Comparison of ENCODE assay signal across 18 mouse cellular contexts in the genomic region with DNA sequence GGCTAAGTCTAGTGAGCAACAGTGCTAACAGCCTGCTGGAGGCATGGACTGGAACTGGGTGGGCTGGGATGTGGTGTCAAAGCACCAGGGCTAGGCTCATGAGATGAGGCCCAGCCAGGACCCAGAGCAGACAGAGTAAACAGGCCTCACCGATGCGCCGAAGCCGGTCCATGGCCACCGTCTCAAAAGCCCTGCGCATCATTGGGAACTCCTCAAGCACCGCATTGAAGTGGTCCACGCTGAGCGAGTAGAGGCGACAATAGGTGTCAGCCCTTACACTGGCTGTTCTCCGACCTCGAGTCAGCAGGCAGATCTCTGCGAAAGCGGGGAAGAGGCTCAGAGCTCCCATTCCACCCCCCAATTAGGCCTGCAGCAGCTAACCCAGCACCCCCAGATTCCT. TPM values are rescaled to one million over a fixed set of nuclear protein-coding genes. Genes with fewer than 3 reads are reported as not detected.
DNase-seq lines count a peak whose midpoint lies in the region; ATAC-seq and TF ChIP-seq lines count a peak whose summit lies in the region.
"Had no signal": no experiment of that assay in that cellular context is flagged by ENCODE, and none has a peak within 500 bp of the region (broad histone marks: within the 10 kb centered on the region; RNA-seq: fewer than 3 reads in every experiment).

No protein-coding gene starts in this region.

- no peaks in the 10 kb centered on the region; the same call in none of the 2 replicates for H3K27me3 ChIP-seq in intestine, embryonic 15.5 days (replicated peaks)
- H3K27me3 ChIP-seq in intestine, postnatal 0 days (replicated peaks; ENCODE audit: control insufficient read depth, insufficient read depth, low read length), result no peaks in the 10 kb centered on the region
- H3K27me3 ChIP-seq in embryonic facial prominence, embryonic 10.5 days (replicated peaks; ENCODE audit: low read depth, poor library complexity, severe bottlenecking), result peaks cover 78% of the 10 kb centered on the region
- no peaks in the 10 kb centered on the region for H3K27me3 ChIP-seq in intestine, embryonic 16.5 days (replicated peaks; ENCODE audit: control insufficient read depth, insufficient read depth, low read length)
- no peaks in the 10 kb centered on the region; the same call in 1 of the 2 replicates for H3K27me3 ChIP-seq in liver, embryonic 14.5 days (ENCODE audit: control insufficient read depth, insufficient read depth, low read length)

- H3K4me3 ChIP-seq in intestine, embryonic 15.5 days (replicated peaks), result no peak overlapping the region
- no peak overlapping the region for H3K4me3 ChIP-seq in intestine, postnatal 0 days (ENCODE audit: low read depth, low read length)
- peak overlapping the region; percentile 50 for H3K4me3 ChIP-seq in embryonic facial prominence, embryonic 10.5 days
- H3K4me3 ChIP-seq in intestine, embryonic 16.5 days (ENCODE audit: low read length), result no peak overlapping the region
- no peak overlapping the region for H3K4me3 ChIP-seq in liver, embryonic 14.5 days (ENCODE audit: insufficient read depth in 1 of 2, low read depth in 2 of 2, low read length in 2 of 2)

- peak overlapping the region; percentile 79; the same call in 1 of the 2 replicates for H3K4me2 ChIP-seq in intestine, embryonic 15.5 days (replicated peaks)
- no peak overlapping the region for H3K4me2 ChIP-seq in intestine, postnatal 0 days (replicated peaks; ENCODE audit: low read depth)
- peak overlapping the region; percentile 50; the same call in 1 of the 2 replicates for H3K4me2 ChIP-seq in intestine, embryonic 16.5 days (ENCODE audit: low read depth, low read length)
- peak overlapping the region; percentile 73; the same call in 1 of the 2 replicates for H3K4me2 ChIP-seq in liver, embryonic 14.5 days (ENCODE audit: low read depth)

- TF ChIP-seq EP300 in liver, embryonic 14.5 days (IDR thresholded peaks at IDR 0.05; ENCODE audit: low read depth), result no peak

- TF ChIP-seq CTCF in intestine, postnatal 0 days (IDR thresholded peaks at IDR 0.05; ENCODE audit: low read depth), result no peak
- no peak for TF ChIP-seq CTCF in liver, embryonic 14.5 days (IDR thresholded peaks at IDR 0.05; ENCODE audit: low read depth)

- H3K4me1 ChIP-seq in intestine, embryonic 15.5 days (replicated peaks), result peaks cover 7% of the 10 kb centered on the region; the same call in 1 of the 2 replicates
- no peaks in the 10 kb centered on the region for H3K4me1 ChIP-seq in intestine, postnatal 0 days (replicated peaks; ENCODE audit: control insufficient read depth, insufficient read depth, low read length)
- peaks cover 34% of the 10 kb centered on the region for H3K4me1 ChIP-seq in embryonic facial prominence, embryonic 10.5 days
- 0 out of 2 replicates have a peak, but pooled peaks cover 3% of the 10 kb centered on the region for H3K4me1 ChIP-seq in intestine, embryonic 16.5 days (ENCODE audit: control insufficient read depth, insufficient read depth, low read length)
- H3K4me1 ChIP-seq in liver, embryonic 14.5 days (replicated peaks; ENCODE audit: control insufficient read depth in 2 of 2, insufficient read depth in 2 of 2, low read length in 1 of 2), result peaks cover 21 to 25% of the 10 kb centered on the region in 2 experiments

- no peak for ATAC-seq in intestine, embryonic 15.5 days
- ATAC-seq in intestine, postnatal 0 days, result no peak
- ATAC-seq in intestine, embryonic 16.5 days, result no peak
- no peak for ATAC-seq in liver, embryonic 14.5 days (ENCODE audit: insufficient read depth)
- ATAC-seq: forebrain, embryonic 16.5 days; hindbrain, postnatal 0 days had no signal

- no peaks in the 10 kb centered on the region for H3K36me3 ChIP-seq in intestine, embryonic 15.5 days
- peaks cover 22% of the 10 kb centered on the region for H3K36me3 ChIP-seq in intestine, postnatal 0 days (ENCODE audit: control insufficient read depth, insufficient read depth)
- no peaks in the 10 kb centered on the region for H3K36me3 ChIP-seq in embryonic facial prominence, embryonic 10.5 days (replicated peaks)
- H3K36me3 ChIP-seq in intestine, embryonic 16.5 days (ENCODE audit: control insufficient read depth, insufficient read depth, low read length), result no peaks in the 10 kb centered on the region
- H3K36me3 ChIP-seq in liver, embryonic 14.5 days (replicated peaks; ENCODE audit: control insufficient read depth, insufficient read depth, low read depth), result peaks cover 32% of the 10 kb centered on the region

- DNase-seq in embryonic facial prominence, embryonic 10.5 days (ENCODE audit: low spot score), result no peak
- DNase-seq in liver, embryonic 14.5 days (ENCODE audit: low read depth in 3 of 3, low spot score in 3 of 3), result no peak
- no peak for DNase-seq in right cerebral cortex, postnatal 36 days (ENCODE audit: low spot score in 2 of 2)
- no peak for DNase-seq in spleen, postnatal 10 days (ENCODE audit: low spot score in 2 of 2)
- DNase-seq: adrenal gland, adult 2 months; cerebellum, adult 2 months; cerebellum, postnatal 36 days; heart, postnatal 36 days; lung, adult 18-20 months; right cerebral cortex, postnatal 25 days; thymus, adult 2 months had no signal

- no peak overlapping the region for H3K9ac ChIP-seq in intestine, embryonic 15.5 days
- no peak overlapping the region for H3K9ac ChIP-seq in intestine, postnatal 0 days (ENCODE audit: low read depth, low read length)
- H3K9ac ChIP-seq in intestine, embryonic 16.5 days (ENCODE audit: low read depth, low read length), result no peak overlapping the region
- H3K9ac ChIP-seq in liver, embryonic 14.5 days (replicated peaks), result no peak overlapping the region

- no peak overlapping the region for H3K27ac ChIP-seq in intestine, embryonic 15.5 days
- no peak overlapping the region for H3K27ac ChIP-seq in intestine, postnatal 0 days (ENCODE audit: low read depth, low read length)
- no peak overlapping the region for H3K27ac ChIP-seq in embryonic facial prominence, embryonic 10.5 days (replicated peaks)
- H3K27ac ChIP-seq in intestine, embryonic 16.5 days (ENCODE audit: low read length), result no peak overlapping the region
- no peak overlapping the region for H3K27ac ChIP-seq in liver, embryonic 14.5 days
- H3K27ac ChIP-seq: hindbrain, postnatal 0 days had no signal

- 61% methylated on average over 14 of the region's 14 CpGs for WGBS in intestine, embryonic 15.5 days
- 70% methylated on average over 14 of the region's 14 CpGs for WGBS in intestine, postnatal 0 days
- WGBS in embryonic facial prominence, embryonic 10.5 days, result 68% methylated on average over 14 of the region's 14 CpGs
- 66% methylated on average over 14 of the region's 14 CpGs for WGBS in intestine, embryonic 16.5 days
- 70% methylated on average over 14 of the region's 14 CpGs for WGBS in liver, embryonic 14.5 days (ENCODE audit: insufficient replicate concordance)

- H3K9me3 ChIP-seq in intestine, embryonic 15.5 days, result no peaks in the 10 kb centered on the region
- no peaks in the 10 kb centered on the region for H3K9me3 ChIP-seq in intestine, postnatal 0 days (ENCODE audit: control insufficient read depth)
- no peaks in the 10 kb centered on the region for H3K9me3 ChIP-seq in embryonic facial prominence, embryonic 10.5 days
- H3K9me3 ChIP-seq in intestine, embryonic 16.5 days (ENCODE audit: control insufficient read depth, low read length), result no peaks in the 10 kb centered on the region
- H3K9me3 ChIP-seq in liver, embryonic 14.5 days (ENCODE audit: control insufficient read depth, low read length), result no peaks in the 10 kb centered on the region

RNA-seq across cellular contexts. Expression of a gene that starts 11.4 kb away (rescaled TPM):
- 2.4 and 2.6 TPM in 2 replicates for polyA plus RNA-seq in intestine, embryonic 15.5 days (2015; fragmentation: Nextera tagmentation; extraction: Ambion mirVana)
- 1.1 TPM in 2 replicates for polyA plus RNA-seq in intestine, postnatal 0 days (2015; fragmentation: Nextera tagmentation; extraction: Ambion mirVana)
- 3.5 and 3.6 TPM in 2 replicates for polyA plus RNA-seq in embryonic facial prominence, embryonic 10.5 days (2016; fragmentation: Nextera tagmentation; extraction: Ambion mirVana)
- polyA plus RNA-seq in intestine, embryonic 16.5 days (2015; fragmentation: Nextera tagmentation; extraction: Ambion mirVana), result 2.0 TPM in 2 replicates
- 0.23 and 0.31 TPM in 2 replicates for polyA plus RNA-seq in liver, embryonic 14.5 days (2012; rRNA removed)
- 0.55 and 0.56 TPM in 2 replicates for polyA plus RNA-seq in liver, embryonic 14.5 days (2014; fragmentation: Nextera tagmentation; extraction: Ambion mirVana)

RNA-seq across cellular contexts. Expression of a gene that starts 12.6 kb away (rescaled TPM):
- 58.8 and 74.1 TPM in 2 replicates for polyA plus RNA-seq in intestine, embryonic 15.5 days (2015; fragmentation: Nextera tagmentation; extraction: Ambion mirVana)
- polyA plus RNA-seq in intestine, postnatal 0 days (2015; fragmentation: Nextera tagmentation; extraction: Ambion mirVana), result 91.8 and 103 TPM in 2 replicates
- polyA plus RNA-seq in embryonic facial prominence, embryonic 10.5 days (2016; fragmentation: Nextera tagmentation; extraction: Ambion mirVana), result 2.8 and 3.2 TPM in 2 replicates
- 148 and 174 TPM in 2 replicates for polyA plus RNA-seq in intestine, embryonic 16.5 days (2015; fragmentation: Nextera tagmentation; extraction: Ambion mirVana)
- 132 and 143 TPM in 2 replicates for polyA plus RNA-seq in liver, embryonic 14.5 days (2012; rRNA removed)
- 79.8 and 97.5 TPM in 2 replicates for polyA plus RNA-seq in liver, embryonic 14.5 days (2014; fragmentation: Nextera tagmentation; extraction: Ambion mirVana)
- polyA plus RNA-seq: C2C12; urinary bladder, adult 2 months had no signal

RNA-seq across cellular contexts. Expression of a gene that starts 16.0 kb away (rescaled TPM):
- 21.2 and 25.4 TPM in 2 replicates for polyA plus RNA-seq in intestine, embryonic 15.5 days (2015; fragmentation: Nextera tagmentation; extraction: Ambion mirVana)
- 8.5 and 8.6 TPM in 2 replicates for polyA plus RNA-seq in intestine, postnatal 0 days (2015; fragmentation: Nextera tagmentation; extraction: Ambion mirVana)
- 33.6 and 36.2 TPM in 2 replicates for polyA plus RNA-seq in embryonic facial prominence, embryonic 10.5 days (2016; fragmentation: Nextera tagmentation; extraction: Ambion mirVana)
- polyA plus RNA-seq in intestine, embryonic 16.5 days (2015; fragmentation: Nextera tagmentation; extraction: Ambion mirVana), result 17.3 and 18.0 TPM in 2 replicates
- polyA plus RNA-seq in liver, embryonic 14.5 days (2012; rRNA removed), result 26.1 and 28.8 TPM in 2 replicates
- 6.7 and 7.2 TPM in 2 replicates for polyA plus RNA-seq in liver, embryonic 14.5 days (2014; fragmentation: Nextera tagmentation; extraction: Ambion mirVana)

RNA-seq across cellular contexts. Expression of a gene that starts 28.7 kb away (rescaled TPM):
- polyA plus RNA-seq in intestine, embryonic 15.5 days (2015; fragmentation: Nextera tagmentation; extraction: Ambion mirVana), result 115 and 124 TPM in 2 replicates
- 80.5 and 86.3 TPM in 2 replicates for polyA plus RNA-seq in intestine, postnatal 0 days (2015; fragmentation: Nextera tagmentation; extraction: Ambion mirVana)
- polyA plus RNA-seq in embryonic facial prominence, embryonic 10.5 days (2016; fragmentation: Nextera tagmentation; extraction: Ambion mirVana), result 108 and 117 TPM in 2 replicates
- 141 and 142 TPM in 2 replicates for polyA plus RNA-seq in intestine, embryonic 16.5 days (2015; fragmentation: Nextera tagmentation; extraction: Ambion mirVana)
- polyA plus RNA-seq in liver, embryonic 14.5 days (2012; rRNA removed), result 35.3 and 46.3 TPM in 2 replicates
- polyA plus RNA-seq in liver, embryonic 14.5 days (2014; fragmentation: Nextera tagmentation; extraction: Ambion mirVana), result 41.0 and 44.2 TPM in 2 replicates

RNA-seq across cellular contexts. Expression of a gene that starts 34.4 kb away (rescaled TPM):
- polyA plus RNA-seq in intestine, embryonic 15.5 days (2015; fragmentation: Nextera tagmentation; extraction: Ambion mirVana), result 17.9 and 19.3 TPM in 2 replicates
- 4.9 and 5.9 TPM in 2 replicates for polyA plus RNA-seq in intestine, postnatal 0 days (2015; fragmentation: Nextera tagmentation; extraction: Ambion mirVana)
- 29.0 and 30.8 TPM in 2 replicates for polyA plus RNA-seq in embryonic facial prominence, embryonic 10.5 days (2016; fragmentation: Nextera tagmentation; extraction: Ambion mirVana)
- 16.7 and 20.8 TPM in 2 replicates for polyA plus RNA-seq in intestine, embryonic 16.5 days (2015; fragmentation: Nextera tagmentation; extraction: Ambion mirVana)
- 3.6 and 3.9 TPM in 2 replicates for polyA plus RNA-seq in liver, embryonic 14.5 days (2012; rRNA removed)
- polyA plus RNA-seq in liver, embryonic 14.5 days (2014; fragmentation: Nextera tagmentation; extraction: Ambion mirVana), result 1.7 and 2.6 TPM in 2 replicates

Comparison
In these comparisons a context has a peak if more than half of its experiments do, and no peak if none do; other contexts are left out.
1. RNA of a gene that starts 12.6 kb away (polyA plus RNA-seq): 148 to 174 TPM in intestine, embryonic 16.5 days, 79.8 to 143 TPM in liver, embryonic 14.5 days, 91.8 to 103 TPM in intestine, postnatal 0 days and 58.8 to 74.1 TPM in intestine, embryonic 15.5 days; 2.8 to 3.2 TPM in embryonic facial prominence, embryonic 10.5 days; every median in the first group is over 10 times any median in the second.